Mouse (Mus musculus) E14TG2a.4 (cell line): ENCODE results near the gene Nexn.

ENCODE experiments used
- H3K27me3 ChIP-seq: 2 replicates; pipeline ENCODE4 v1.6.1; 2014; ENCODE audit warnings: low read length, control low read depth; ENCODE audit not compliant: insufficient read depth
- H3K36me3 ChIP-seq: 2 replicates; pipeline ENCODE4 v1.6.1; 2014; ENCODE audit warnings: low read length, control low read depth; ENCODE audit not compliant: insufficient read depth
- H3K4me1 ChIP-seq: replicated peaks from 2 replicates; pipeline ENCODE4 v1.6.1; 2014; ENCODE audit warnings: low read depth, low read length, control low read depth
- H3K4me3 ChIP-seq: replicated peaks from 2 replicates; pipeline ENCODE4 v1.5.1; 2014; ENCODE audit warnings: mild to moderate bottlenecking, low read length
- H3K9me3 ChIP-seq: 2 replicates; pipeline ENCODE4 v1.6.1; 2014; ENCODE audit warnings: low read length, control low read depth
- CTCF ChIP-seq: conservative IDR thresholded peaks from 2 replicates; pipeline ENCODE4 v1.5.1; 2014; ENCODE audit warnings: low read length
- NANOG ChIP-seq: IDR thresholded peaks from 2 replicates; pipeline ENCODE4 v1.6.1; 2014; ENCODE audit warnings: borderline replicate concordance, low read length, mixed read lengths
- POU5F1 ChIP-seq: IDR thresholded peaks from 2 replicates; pipeline ENCODE4 v1.6.1; 2014; ENCODE audit warnings: low read length, borderline replicate concordance

Gene Nexn

DNA sequence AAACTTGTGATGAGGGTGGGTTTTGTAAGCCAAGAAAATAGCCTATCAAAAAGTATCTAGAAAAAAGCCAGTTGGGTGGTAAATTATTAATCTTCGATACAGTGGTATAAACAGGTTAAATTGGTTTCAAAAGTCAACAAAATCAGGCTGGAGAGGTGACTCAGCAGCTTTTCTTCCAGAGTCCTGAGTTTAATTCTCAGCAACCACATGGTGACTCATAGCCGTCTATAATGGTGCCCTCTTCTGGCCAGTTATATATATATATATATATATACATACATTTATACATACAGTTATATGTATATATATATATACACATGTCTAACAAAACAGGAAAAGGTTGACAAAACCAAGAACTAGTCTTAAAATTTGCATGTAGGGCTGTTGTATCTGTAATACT, 27.3 kb downstream of the Nexn start:
- Histone ChIP-seq H3K9me3 (no peaks in the 10 kb centered on the region), H3K27me3 (no peaks in the 10 kb centered on the region), H3K4me3 (no peak overlapping the region), H3K4me1 (no peaks in the 10 kb centered on the region), H3K36me3 (peaks cover 67% of the 10 kb centered on the region)
- no peak for TF ChIP-seq CTCF
- TF ChIP-seq NANOG, result no peak
- TF ChIP-seq POU5F1, result no peak

GRCm38 (mm10) chr3:152235805-152236204, 30.3 kb downstream of the Nexn start:
- H3K4me1 ChIP-seq, result peaks cover 25% of the 10 kb centered on the region
- no peaks in the 10 kb centered on the region for H3K9me3 ChIP-seq

GRCm38 (mm10) chr3:152235238-152235637, 30.9 kb downstream of the Nexn start:
- Histone ChIP-seq H3K27me3 (no peaks in the 10 kb centered on the region), H3K4me3 (no peak overlapping the region), H3K36me3 (peaks cover 87% of the 10 kb centered on the region), H3K9me3 (no peaks in the 10 kb centered on the region), H3K4me1 (peaks cover 25% of the 10 kb centered on the region)
- no peak for TF ChIP-seq NANOG
- no peak for TF ChIP-seq POU5F1
- no peak for TF ChIP-seq CTCF

More at GRCm38 (mm10) chr3:152235805-152236204, 30.3 kb downstream of the Nexn start:
- no peak overlapping the region for H3K4me3 ChIP-seq
- peaks cover 86% of the 10 kb centered on the region for H3K36me3 ChIP-seq
- TF ChIP-seq NANOG, result no peak
- no peak for TF ChIP-seq CTCF
- no peak for TF ChIP-seq POU5F1
- H3K27me3 ChIP-seq, result no peaks in the 10 kb centered on the region

- Histone ChIP-seq H3K4me1 (peaks cover 41% of the 10 kb centered on the region), H3K36me3 (peaks cover 96% of the 10 kb centered on the region), H3K9me3 (no peaks in the 10 kb centered on the region), H3K4me3 (no peak overlapping the region), H3K27me3 (no peaks in the 10 kb centered on the region)
- TF ChIP-seq NANOG, result peak; percentile 25; the same call in 1 of the 2 replicates
- TF ChIP-seq POU5F1, result no peak
- TF ChIP-seq CTCF, result no peak
These were observed 34.6 kb downstream of the Nexn start for GRCm38 (mm10) chr3:152231333-152232100.

GRCm38 (mm10) chr3:152229271-152229670, 36.9 kb downstream of the Nexn start:
- H3K9me3 ChIP-seq, result no peaks in the 10 kb centered on the region
- H3K4me1 ChIP-seq, result peaks cover 41% of the 10 kb centered on the region
- no peaks in the 10 kb centered on the region for H3K27me3 ChIP-seq
- no peak overlapping the region for H3K4me3 ChIP-seq
- TF ChIP-seq POU5F1 (no peak), NANOG (no peak), CTCF (no peak)
- peaks cover 97% of the 10 kb centered on the region for H3K36me3 ChIP-seq

DNA sequence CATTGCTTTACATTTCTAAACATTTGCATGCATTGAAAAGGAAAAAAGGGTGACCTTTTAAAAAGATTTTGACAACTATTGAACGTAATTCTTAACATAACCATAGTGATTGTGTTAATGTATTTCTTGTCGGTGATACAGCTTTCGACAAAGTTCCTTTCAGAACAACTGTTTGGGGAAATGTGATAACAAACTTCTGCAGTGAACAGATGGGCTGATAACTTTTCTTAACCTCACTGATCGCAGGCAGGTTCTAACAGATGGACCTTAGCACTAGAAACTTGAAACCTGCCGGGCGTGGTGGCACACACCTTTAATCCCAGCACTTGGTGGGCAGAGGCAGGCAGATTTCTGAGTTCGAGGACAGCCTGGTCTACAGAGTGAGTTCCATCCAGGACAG, 37.3 kb downstream of the Nexn start:
- Histone ChIP-seq H3K4me3 (no peak overlapping the region), H3K36me3 (peaks cover 97% of the 10 kb centered on the region), H3K27me3 (no peaks in the 10 kb centered on the region), H3K4me1 (peaks cover 41% of the 10 kb centered on the region), H3K9me3 (no peaks in the 10 kb centered on the region)
- TF ChIP-seq NANOG (no peak), POU5F1 (no peak), CTCF (no peak)

- no peak for TF ChIP-seq NANOG
- TF ChIP-seq POU5F1, result no peak
- TF ChIP-seq CTCF, result no peak
- Histone ChIP-seq H3K36me3 (peaks cover 97% of the 10 kb centered on the region), H3K4me1 (peaks cover 15% of the 10 kb centered on the region), H3K27me3 (no peaks in the 10 kb centered on the region), H3K4me3 (no peak overlapping the region), H3K9me3 (no peaks in the 10 kb centered on the region)
These were observed 40.2 kb downstream of the Nexn start for GRCm38 (mm10) chr3:152225906-152226305.

DNA sequence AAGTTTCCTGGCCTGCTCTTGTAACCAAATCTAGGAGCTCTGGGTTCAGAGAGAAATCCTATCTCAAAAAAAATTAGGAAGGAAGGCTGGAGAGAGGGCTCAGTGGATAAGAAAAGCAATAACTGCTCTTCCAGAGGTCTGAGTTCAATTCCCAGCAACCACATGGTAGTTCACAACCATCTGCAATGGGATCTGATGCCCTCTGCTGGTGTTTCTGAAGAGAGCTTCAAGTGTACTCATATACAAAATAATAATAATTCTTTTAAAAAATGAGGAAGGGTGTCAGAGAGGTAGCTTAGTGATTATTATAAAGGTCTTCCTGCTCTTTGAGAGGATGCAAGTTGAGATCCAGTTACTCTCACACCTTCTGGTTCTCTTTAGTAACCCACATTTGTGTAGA, 41.2 kb downstream of the Nexn start:
- no peaks in the 10 kb centered on the region for H3K9me3 ChIP-seq
- TF ChIP-seq NANOG (no peak), POU5F1 (no peak), CTCF (0 out of 2 replicates have a peak, but pooled peaks have one; percentile 6)
- no peaks in the 10 kb centered on the region for H3K27me3 ChIP-seq
- peaks cover 15% of the 10 kb centered on the region for H3K4me1 ChIP-seq
- no peak overlapping the region for H3K4me3 ChIP-seq
- H3K36me3 ChIP-seq, result peaks cover 99% of the 10 kb centered on the region

DNA sequence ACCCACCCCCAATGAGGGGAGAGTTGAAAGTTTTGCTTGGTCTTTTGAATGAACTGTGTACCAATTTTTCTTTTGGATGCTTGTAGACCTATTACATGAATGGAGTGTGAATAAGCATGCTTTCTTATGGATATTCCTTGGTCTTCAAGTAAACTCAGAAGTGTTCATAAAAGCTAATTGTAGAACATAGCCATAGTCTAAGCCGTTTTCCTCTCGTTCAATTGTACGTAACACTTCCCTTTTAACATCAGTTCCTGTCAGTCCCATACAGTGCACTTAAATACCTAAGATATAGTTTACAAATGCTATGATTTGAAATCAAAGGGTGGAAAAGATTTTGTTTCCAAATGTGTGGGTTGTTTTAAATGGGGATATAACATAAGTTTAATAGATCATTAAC, 52.7 kb downstream of the Nexn start:
- peaks cover 65% of the 10 kb centered on the region for H3K36me3 ChIP-seq
- peak overlapping the region; percentile 94; the same call in 1 of the 2 replicates for H3K4me3 ChIP-seq
- no peaks in the 10 kb centered on the region for H3K9me3 ChIP-seq
- TF ChIP-seq CTCF, result no peak
- H3K27me3 ChIP-seq, result no peaks in the 10 kb centered on the region
- H3K4me1 ChIP-seq, result peaks cover 42% of the 10 kb centered on the region
